Mouse (Mus musculus) erythroblast, embryonic 14.5 days (primary cell): ENCODE data around the gene Chchd3. TPM values are rescaled to one million over a fixed set of nuclear protein-coding genes. Genes with fewer than 3 reads are reported as not detected.

Experiments used
- H3K27me3 ChIP-seq: 2 replicates; pipeline ENCODE4 v1.6.1; 2012; ENCODE audit warnings: inconsistent platforms; ENCODE audit not compliant: control insufficient read depth
- H3K36me3 ChIP-seq: 2 replicates; pipeline ENCODE4 v1.6.1; 2012; ENCODE audit warnings: mild to moderate bottlenecking, inconsistent platforms; ENCODE audit not compliant: control insufficient read depth
- H3K4me1 ChIP-seq: 2 replicates; pipeline ENCODE4 v1.6.1; 2012; ENCODE audit warnings: inconsistent platforms; ENCODE audit not compliant: control insufficient read depth
- H3K4me3 ChIP-seq: replicated peaks from 2 replicates; pipeline ENCODE3; 2012; ENCODE audit warnings: moderate library complexity, mild to moderate bottlenecking, inconsistent platforms
- H3K9me3 ChIP-seq: 2 replicates; pipeline ENCODE4 v1.6.1; 2012; ENCODE audit warnings: low read length, inconsistent platforms, mixed read lengths; ENCODE audit not compliant: control insufficient read depth
- GATA1 ChIP-seq: IDR thresholded peaks from 2 replicates; pipeline ENCODE4 v1.6.1; 2012; ENCODE audit warnings: low read length, inconsistent platforms, mixed read lengths
- TAL1 ChIP-seq: IDR thresholded peaks from 3 replicates; pipeline ENCODE4 v1.6.1; 2012; ENCODE audit warnings: low read length, inconsistent platforms, mixed read lengths
- polyA plus RNA-seq: library from polyadenylated mRNA; stranded (reverse); fragments of >175 nt; gene quantifications from 2 replicates; pipeline ENCODE4 v1.2.3, GENCODE M21; 2012

Gene Chchd3
- polyA plus RNA-seq, 1 experiment: 13.0 TPM

- Histone ChIP-seq H3K27me3 (no peaks in the 10 kb centered on the region), H3K4me1 (no peaks in the 10 kb centered on the region; the same call in 1 of the 2 replicates), H3K9me3 (no peaks in the 10 kb centered on the region), H3K36me3 (peaks cover 12% of the 10 kb centered on the region), H3K4me3 (no peak overlapping the region)
- TF ChIP-seq GATA1 (no peak), TAL1 (no peak)
Observed at GRCm38 (mm10) chr6:32922391-32922790, 137.7 kb downstream of the Chchd3 start.

GRCm38 (mm10) chr6:32920091-32920490 lies 140.0 kb downstream of the Chchd3 start:
- TF ChIP-seq GATA1 (no peak), TAL1 (no peak)
- Histone ChIP-seq H3K9me3 (no peaks in the 10 kb centered on the region), H3K36me3 (peaks cover 17% of the 10 kb centered on the region), H3K27me3 (no peaks in the 10 kb centered on the region), H3K4me1 (no peaks in the 10 kb centered on the region; the same call in 1 of the 2 replicates), H3K4me3 (no peak overlapping the region)

GRCm38 (mm10) chr6:32910692-32911091 lies 149.4 kb downstream of the Chchd3 start:
- Histone ChIP-seq H3K9me3 (no peaks in the 10 kb centered on the region), H3K4me3 (no peak overlapping the region), H3K27me3 (no peaks in the 10 kb centered on the region), H3K36me3 (peaks cover 8% of the 10 kb centered on the region), H3K4me1 (peaks cover 12% of the 10 kb centered on the region)
- no peak for TF ChIP-seq GATA1
- TF ChIP-seq TAL1: no peak

- peaks cover 3% of the 10 kb centered on the region for H3K4me1 ChIP-seq
- H3K27me3 ChIP-seq: no peaks in the 10 kb centered on the region
- no peak for TF ChIP-seq TAL1
- H3K9me3 ChIP-seq: no peaks in the 10 kb centered on the region
- no peaks in the 10 kb centered on the region for H3K36me3 ChIP-seq
- H3K4me3 ChIP-seq: no peak overlapping the region
Observed at GRCm38 (mm10) chr6:32899061-32899460, 161.0 kb downstream of the Chchd3 start.

- TF ChIP-seq TAL1 (no peak), GATA1 (no peak)
- Histone ChIP-seq H3K36me3 (peaks cover 18% of the 10 kb centered on the region), H3K27me3 (no peaks in the 10 kb centered on the region), H3K4me3 (no peak overlapping the region), H3K4me1 (peaks cover 5% of the 10 kb centered on the region), H3K9me3 (no peaks in the 10 kb centered on the region)
Observed at GRCm38 (mm10) chr6:32894100-32894499, 166.0 kb downstream of the Chchd3 start.

GRCm38 (mm10) chr6:32890726-32891125 lies 169.3 kb downstream of the Chchd3 start:
- no peaks in the 10 kb centered on the region for H3K9me3 ChIP-seq
- no peaks in the 10 kb centered on the region for H3K27me3 ChIP-seq
- no peak for TF ChIP-seq GATA1
- H3K4me1 ChIP-seq: peaks cover 5% of the 10 kb centered on the region
- no peak overlapping the region for H3K4me3 ChIP-seq
- H3K36me3 ChIP-seq: peaks cover 18% of the 10 kb centered on the region

- Histone ChIP-seq H3K4me1 (peaks cover 1% of the 10 kb centered on the region), H3K27me3 (no peaks in the 10 kb centered on the region), H3K4me3 (no peak overlapping the region), H3K9me3 (no peaks in the 10 kb centered on the region), H3K36me3 (peaks cover 23% of the 10 kb centered on the region)
- TF ChIP-seq GATA1: no peak
- no peak for TF ChIP-seq TAL1
Observed at GRCm38 (mm10) chr6:32888894-32889529, 171.0 kb downstream of the Chchd3 start.

GRCm38 (mm10) chr6:32878586-32878985 lies 181.5 kb downstream of the Chchd3 start:
- Histone ChIP-seq H3K4me3 (no peak overlapping the region), H3K9me3 (no peaks in the 10 kb centered on the region), H3K27me3 (no peaks in the 10 kb centered on the region), H3K36me3 (peaks cover 3% of the 10 kb centered on the region), H3K4me1 (peaks cover 6% of the 10 kb centered on the region)
- no peak for TF ChIP-seq GATA1
- no peak for TF ChIP-seq TAL1

- no peaks in the 10 kb centered on the region; the same call in 1 of the 2 replicates for H3K4me1 ChIP-seq
- no peaks in the 10 kb centered on the region for H3K9me3 ChIP-seq
- no peaks in the 10 kb centered on the region for H3K27me3 ChIP-seq
- peaks cover 12% of the 10 kb centered on the region for H3K36me3 ChIP-seq
- H3K4me3 ChIP-seq: no peak overlapping the region
- no peak for TF ChIP-seq TAL1
- TF ChIP-seq GATA1: no peak
Observed at GRCm38 (mm10) chr6:32874176-32874575, 185.9 kb downstream of the Chchd3 start.

- Histone ChIP-seq H3K9me3 (no peaks in the 10 kb centered on the region), H3K36me3 (peaks cover 12% of the 10 kb centered on the region), H3K27me3 (no peaks in the 10 kb centered on the region), H3K4me3 (no peak overlapping the region), H3K4me1 (no peaks in the 10 kb centered on the region; the same call in 1 of the 2 replicates)
- TF ChIP-seq TAL1 (no peak), GATA1 (no peak)
Observed at GRCm38 (mm10) chr6:32872805-32873204, 187.3 kb downstream of the Chchd3 start.
